Mouse (Mus musculus): ENCODE measurements around the gene Psmc1. TPM values are rescaled to one million over a fixed set of nuclear protein-coding genes. Genes with fewer than 3 reads are reported as not detected.

The Psmc1 gene
- polyA plus RNA-seq, 1 experiment from 2014 or later, result 173 TPM

DNA sequence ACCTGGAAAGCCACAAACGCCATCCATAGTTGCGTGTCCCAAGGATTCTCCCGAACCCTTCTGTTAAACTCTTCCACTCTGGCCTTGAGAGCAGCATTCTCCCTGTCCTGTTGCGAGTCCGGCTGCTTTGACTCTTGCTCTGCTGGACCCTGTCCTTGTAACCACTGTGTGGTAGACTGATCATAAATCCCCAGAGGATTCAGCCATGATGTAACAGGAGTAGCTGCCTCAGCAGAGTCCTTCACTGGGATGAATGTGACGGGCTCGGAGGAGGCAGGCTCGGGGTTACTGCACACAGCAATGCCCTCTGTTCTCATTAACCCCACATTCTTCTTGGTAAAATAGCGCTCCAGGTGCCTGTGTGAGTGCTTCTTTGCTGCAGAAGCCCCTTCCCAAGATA is 33.8 kb downstream of the Psmc1 start:
- WGBS, result 92% methylated on average over 9 of the region's 9 CpGs
- Histone ChIP-seq H3K4me3 (no peak overlapping the region), H3K9ac (no peak overlapping the region), H3K4me2 (no peak overlapping the region), H3K36me3 (peaks cover 83% of the 10 kb centered on the region), H3K27me3 (no peaks in the 10 kb centered on the region), H3K4me1 (replicated peaks) (no peaks in the 10 kb centered on the region), H3K27ac (no peak overlapping the region), H3K9me3 (replicated peaks) (no peaks in the 10 kb centered on the region)
- no peak for ATAC-seq (replicated peaks; ENCODE audit: insufficient number of reproducible peaks, insufficient read depth, low FRiP score, low read depth)

DNA sequence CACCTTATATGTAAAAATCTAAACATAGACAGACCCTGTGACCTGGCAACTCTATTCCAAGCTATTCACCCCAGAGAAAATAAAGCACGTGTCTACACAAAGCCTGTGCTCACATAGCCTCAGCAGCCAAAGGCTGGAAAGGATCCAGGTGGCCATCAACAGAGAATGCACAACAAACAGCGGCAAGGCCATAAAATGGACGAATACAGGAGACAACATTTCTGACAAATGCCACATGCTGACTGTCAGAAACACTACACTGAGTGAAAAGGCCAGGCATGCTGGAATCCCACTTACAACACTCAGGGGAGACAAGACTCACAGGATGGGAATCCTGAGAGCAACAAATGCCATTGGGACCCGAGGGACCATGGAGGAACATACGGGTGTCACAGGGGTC is 34.3 kb downstream of the Psmc1 start:
- WGBS, result 63% methylated on average over 5 of the region's 5 CpGs
- Histone ChIP-seq H3K27me3 (no peaks in the 10 kb centered on the region), H3K9ac (no peak overlapping the region), H3K4me1 (replicated peaks) (no peaks in the 10 kb centered on the region), H3K4me3 (no peak overlapping the region), H3K36me3 (peaks cover 83% of the 10 kb centered on the region), H3K9me3 (replicated peaks) (no peaks in the 10 kb centered on the region), H3K4me2 (no peak overlapping the region), H3K27ac (no peak overlapping the region)
- ATAC-seq (replicated peaks; ENCODE audit: insufficient number of reproducible peaks, insufficient read depth, low FRiP score, low read depth), result no peak

DNA sequence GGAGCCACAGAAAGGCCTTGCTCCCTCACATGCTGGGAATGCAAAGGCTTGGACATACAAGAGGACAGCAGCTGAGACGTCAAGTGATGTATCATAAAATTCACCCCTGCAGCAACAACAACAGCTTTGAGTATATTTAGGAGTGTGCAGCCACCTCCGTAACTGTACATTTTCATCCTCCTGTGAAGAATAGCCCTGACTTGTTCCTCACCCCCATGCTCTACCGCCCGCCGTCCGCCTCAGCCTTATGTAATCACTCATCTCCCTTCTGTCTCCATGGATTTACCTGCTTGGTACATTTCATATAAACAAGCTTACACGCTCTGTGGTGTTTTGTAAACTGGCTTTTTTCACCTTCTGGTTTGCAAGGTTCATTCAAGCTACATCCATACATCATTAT is 42.5 kb downstream of the Psmc1 start:
- Histone ChIP-seq H3K4me2 (no peak overlapping the region), H3K9ac (no peak overlapping the region), H3K27me3 (no peaks in the 10 kb centered on the region), H3K4me3 (no peak overlapping the region), H3K9me3 (replicated peaks) (no peaks in the 10 kb centered on the region), H3K27ac (no peak overlapping the region), H3K4me1 (replicated peaks) (no peaks in the 10 kb centered on the region), H3K36me3 (peaks cover 31% of the 10 kb centered on the region)
- no peak for ATAC-seq (replicated peaks; ENCODE audit: insufficient number of reproducible peaks, insufficient read depth, low FRiP score, low read depth)
- 90% methylated on average over 7 of the region's 7 CpGs for WGBS

DNA sequence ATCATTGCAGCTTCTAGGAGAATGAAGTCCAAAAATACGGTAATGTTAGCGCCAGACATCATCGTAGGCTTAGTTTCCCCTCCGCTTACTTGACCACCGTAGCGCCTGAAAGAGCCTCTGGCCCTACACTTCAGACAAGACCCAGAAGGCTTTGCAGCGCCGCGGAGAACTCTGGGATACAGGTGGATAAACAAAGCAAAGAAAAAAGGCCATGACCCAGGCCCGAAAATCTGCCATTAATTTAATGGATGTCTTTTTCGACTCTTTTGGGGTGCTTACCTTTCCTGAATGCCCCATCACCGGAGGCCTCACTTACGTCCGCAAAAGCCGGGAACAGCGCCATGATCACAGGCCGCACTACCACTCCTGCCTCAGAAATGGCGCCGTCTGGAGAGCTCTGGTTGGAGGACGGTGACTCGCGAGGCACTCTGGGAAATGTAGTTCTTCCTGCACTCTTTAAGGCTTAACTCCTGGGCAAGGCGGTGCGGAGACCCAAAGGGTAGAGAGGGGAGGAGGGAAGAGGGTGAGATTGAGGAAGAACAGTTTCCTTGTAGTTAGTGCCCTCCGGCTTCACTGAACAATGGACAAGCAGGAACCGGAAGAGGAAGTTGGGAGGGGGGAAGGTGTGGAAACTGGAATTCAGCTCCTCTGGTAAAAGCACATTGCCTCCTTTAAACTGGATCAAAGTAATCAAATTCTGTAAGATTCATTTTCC is 49.5 kb downstream of the Psmc1 start, which contains the start of gene Nrde2:
TSS of gene Nrde2 (minus strand) at position 393 of the 715 bp plus-strand sequence.
- no peaks in the 10 kb centered on the region for H3K9me3 ChIP-seq (replicated peaks)
- H3K4me2 ChIP-seq, result peak within 1 kb of the TSS; percentile 65
- peak within 1 kb of the TSS; percentile 61 for H3K9ac ChIP-seq
- no peaks in the 10 kb centered on the region for H3K36me3 ChIP-seq
- WGBS, result under 1% methylated on average over 26 of the region's 26 CpGs
- peaks cover 8% of the 10 kb centered on the region for H3K4me1 ChIP-seq (replicated peaks)
- peak; percentile 98 for ATAC-seq (replicated peaks; ENCODE audit: insufficient number of reproducible peaks, insufficient read depth, low FRiP score, low read depth)
- H3K4me3 ChIP-seq, result peak within 1 kb of the TSS; percentile 69
- no peaks in the 10 kb centered on the region for H3K27me3 ChIP-seq
- H3K27ac ChIP-seq, result peak within 1 kb of the TSS; percentile 74

DNA sequence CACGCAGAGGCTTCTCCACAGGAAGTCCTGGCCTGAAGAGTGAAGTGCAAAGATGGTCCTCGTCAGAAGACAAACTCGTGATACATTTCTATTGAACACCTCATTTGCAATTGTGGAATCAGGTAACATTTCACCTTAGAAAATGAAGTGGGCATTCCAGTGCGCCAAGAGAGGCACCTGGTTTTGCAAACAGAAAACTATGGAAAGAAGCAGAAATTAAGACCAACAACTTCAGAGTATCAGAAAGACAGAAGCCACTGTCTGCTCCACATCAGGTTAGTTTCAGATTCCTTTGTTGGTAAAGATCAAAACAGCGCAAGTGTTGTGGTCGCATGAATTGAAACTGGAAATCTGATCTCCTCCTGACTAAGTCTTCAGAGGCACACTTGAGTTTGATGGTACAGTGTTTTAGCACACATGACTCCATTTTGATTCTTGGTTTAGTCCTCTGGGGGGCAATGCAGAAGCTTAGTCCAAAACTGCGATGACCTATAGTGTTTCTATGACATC is 55.1 kb downstream of the Psmc1 start:
- peaks cover 9% of the 10 kb centered on the region for H3K4me1 ChIP-seq (replicated peaks)
- no peaks in the 10 kb centered on the region for H3K36me3 ChIP-seq
- no peak for ATAC-seq (replicated peaks; ENCODE audit: insufficient number of reproducible peaks, insufficient read depth, low FRiP score, low read depth)
- no peak overlapping the region for H3K9ac ChIP-seq
- H3K4me2 ChIP-seq, result no peak overlapping the region
- H3K9me3 ChIP-seq (replicated peaks), result no peaks in the 10 kb centered on the region
- no peaks in the 10 kb centered on the region for H3K27me3 ChIP-seq
- 70% methylated on average over 7 of the region's 7 CpGs for WGBS
- H3K27ac ChIP-seq, result no peak overlapping the region
- no peak overlapping the region for H3K4me3 ChIP-seq

DNA sequence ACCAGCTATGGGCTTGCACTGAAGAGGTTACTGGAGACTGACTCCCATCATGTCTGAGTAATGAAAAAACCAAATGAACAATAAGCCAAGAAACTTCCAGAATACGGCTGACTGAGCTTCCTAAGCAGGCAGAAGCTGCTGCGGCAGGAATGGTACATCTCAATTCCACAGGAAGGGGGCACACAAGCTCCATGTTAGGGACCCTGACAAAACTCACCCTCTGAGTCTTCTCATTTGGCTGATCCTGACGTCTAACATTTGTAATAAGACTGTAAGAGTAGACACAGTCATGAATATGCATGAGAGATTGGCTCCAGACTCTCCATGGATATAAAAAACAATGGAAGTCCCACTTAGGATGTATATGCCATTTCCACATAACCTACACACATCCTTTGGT is 56.2 kb downstream of the Psmc1 start:
- Histone ChIP-seq H3K27ac (no peak overlapping the region), H3K4me2 (no peak overlapping the region), H3K9me3 (replicated peaks) (no peaks in the 10 kb centered on the region), H3K36me3 (no peaks in the 10 kb centered on the region), H3K9ac (no peak overlapping the region), H3K4me3 (no peak overlapping the region), H3K27me3 (no peaks in the 10 kb centered on the region), H3K4me1 (replicated peaks) (peaks cover 9% of the 10 kb centered on the region)
- 23% methylated on average over 3 of the region's 3 CpGs for WGBS
- no peak for ATAC-seq (replicated peaks; ENCODE audit: insufficient number of reproducible peaks, insufficient read depth, low FRiP score, low read depth)

DNA sequence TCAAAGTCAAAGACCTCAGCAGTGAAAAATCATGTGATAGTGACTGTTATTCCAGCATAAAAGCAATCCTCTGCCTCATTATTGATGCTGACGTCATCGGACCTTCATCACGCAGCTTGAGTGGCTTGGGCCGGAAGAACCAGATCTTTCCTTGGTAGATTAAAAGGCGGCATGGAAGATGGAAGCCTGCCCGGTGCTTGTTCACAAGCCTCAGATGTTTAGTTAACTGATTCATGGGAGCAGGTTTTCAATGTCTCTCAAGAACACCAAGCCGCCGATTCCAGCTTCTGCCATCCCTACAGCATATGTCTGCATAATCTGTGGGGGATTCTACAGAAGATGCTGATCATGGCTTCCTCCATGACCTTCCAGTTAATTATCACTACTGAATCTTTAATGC is 57.0 kb downstream of the Psmc1 start:
- H3K4me3 ChIP-seq, result no peak overlapping the region
- peaks cover 9% of the 10 kb centered on the region for H3K4me1 ChIP-seq (replicated peaks)
- no peak overlapping the region for H3K4me2 ChIP-seq
- H3K36me3 ChIP-seq, result no peaks in the 10 kb centered on the region
- H3K9ac ChIP-seq, result no peak overlapping the region
- ATAC-seq (replicated peaks; ENCODE audit: insufficient number of reproducible peaks, insufficient read depth, low FRiP score, low read depth), result no peak
- no peaks in the 10 kb centered on the region for H3K9me3 ChIP-seq (replicated peaks)
- 85% methylated on average over 8 of the region's 8 CpGs for WGBS
- H3K27ac ChIP-seq, result no peak overlapping the region
- H3K27me3 ChIP-seq, result no peaks in the 10 kb centered on the region

DNA sequence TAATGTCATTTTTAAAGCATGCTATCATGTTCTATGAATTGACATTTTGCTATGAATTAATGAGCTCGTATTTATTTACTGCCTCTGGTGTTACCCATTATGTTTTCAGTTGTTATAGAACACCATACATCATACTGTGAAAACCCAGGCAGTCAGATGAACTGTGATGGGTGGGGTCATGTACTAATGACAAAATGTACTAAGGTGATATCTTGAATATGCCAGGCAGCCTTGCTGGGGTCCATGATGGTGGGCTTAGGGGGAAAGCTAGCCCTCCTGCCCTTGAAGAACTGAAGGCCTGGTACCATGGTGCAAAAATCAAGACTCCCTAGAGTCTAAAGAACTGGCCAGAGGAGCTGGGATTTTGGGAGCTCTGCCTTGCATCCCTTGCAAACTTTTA is 57.5 kb downstream of the Psmc1 start:
- no peak for ATAC-seq (replicated peaks; ENCODE audit: insufficient number of reproducible peaks, insufficient read depth, low FRiP score, low read depth)
- Histone ChIP-seq H3K27ac (0 out of 2 replicates have a peak overlapping the region, but pooled peaks have one; percentile 13), H3K4me2 (peak overlapping the region; percentile 67), H3K4me1 (replicated peaks) (peaks cover 9% of the 10 kb centered on the region), H3K36me3 (no peaks in the 10 kb centered on the region), H3K9me3 (replicated peaks) (no peaks in the 10 kb centered on the region), H3K4me3 (no peak overlapping the region), H3K27me3 (no peaks in the 10 kb centered on the region), H3K9ac (no peak overlapping the region)
- WGBS, result 88% methylated on average over 1 of the region's 1 CpGs

DNA sequence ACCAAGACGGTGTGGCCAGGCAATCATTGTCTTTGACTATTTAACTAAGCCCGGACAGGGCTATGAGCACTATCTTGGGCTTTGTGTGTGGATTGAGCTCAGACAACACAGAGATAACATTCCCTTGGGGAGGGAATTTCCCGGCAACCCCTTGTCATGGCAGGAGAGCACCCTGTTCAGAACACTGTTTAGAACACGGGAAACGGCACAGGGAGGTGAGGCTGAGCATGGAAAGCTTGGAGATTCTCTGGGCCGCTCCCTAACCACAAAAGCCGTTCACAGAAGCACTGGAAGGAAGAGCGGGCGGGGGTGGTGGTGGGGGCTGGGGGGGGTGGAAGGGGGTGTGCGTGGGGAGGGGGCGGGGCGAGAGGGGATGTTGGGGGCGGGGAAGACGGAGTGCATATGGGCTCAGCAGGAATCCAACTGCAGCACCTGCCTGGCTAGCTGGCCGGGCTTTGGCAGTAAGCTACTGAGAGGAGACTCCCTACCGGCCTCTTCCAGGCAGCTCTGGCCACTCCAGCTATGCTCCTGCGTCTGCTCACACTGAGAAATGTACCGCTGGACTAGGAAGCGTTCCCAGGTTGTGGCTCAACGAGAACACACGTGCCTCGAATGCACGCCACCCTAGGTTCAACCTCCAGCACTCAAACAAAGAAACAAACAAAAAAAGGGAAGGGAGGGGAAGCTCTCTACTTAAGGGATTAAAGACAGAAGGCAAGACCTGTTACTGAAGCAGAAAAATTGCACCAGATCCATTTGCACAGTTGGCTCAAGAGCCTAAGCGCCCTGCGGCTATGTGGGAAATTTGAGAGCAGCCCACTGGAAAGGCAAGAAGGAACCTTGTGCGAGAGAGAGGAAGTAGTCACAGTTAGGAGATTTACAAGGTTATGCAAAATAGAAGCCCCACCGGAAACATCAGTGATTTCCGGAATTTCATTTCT is 58.2 kb downstream of the Psmc1 start:
- Histone ChIP-seq H3K36me3 (no peaks in the 10 kb centered on the region), H3K27ac (peak overlapping the region; percentile 54; the same call in 1 of the 2 replicates), H3K4me1 (replicated peaks) (peaks cover 9% of the 10 kb centered on the region), H3K9ac (peak overlapping the region; percentile 3; the same call in 1 of the 2 replicates), H3K4me2 (peak overlapping the region; percentile 67), H3K27me3 (no peaks in the 10 kb centered on the region), H3K9me3 (replicated peaks) (no peaks in the 10 kb centered on the region), H3K4me3 (peak overlapping the region; percentile 36)
- peak; percentile 60 for ATAC-seq (replicated peaks; ENCODE audit: insufficient number of reproducible peaks, insufficient read depth, low FRiP score, low read depth)
- WGBS, result 12% methylated on average over 28 of the region's 28 CpGs

DNA sequence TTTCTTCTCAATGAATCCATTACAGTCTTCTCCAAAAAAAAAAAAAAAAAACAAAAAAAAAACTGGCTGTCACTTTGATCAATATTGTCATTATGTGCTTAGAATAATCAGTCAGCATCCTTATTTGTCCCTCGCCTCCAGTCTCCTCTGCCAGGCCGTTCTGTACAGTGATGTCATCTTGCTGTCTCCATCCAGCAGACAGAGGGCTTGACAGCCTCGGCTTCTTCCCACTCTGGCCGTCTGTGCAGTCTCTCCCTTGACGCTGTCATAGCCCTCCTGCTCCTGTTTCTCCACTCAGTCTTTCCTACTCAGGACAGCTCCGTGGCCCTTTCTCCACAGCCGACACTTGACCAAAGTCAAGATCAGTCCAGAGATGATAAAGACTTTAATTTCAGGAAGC is 62.5 kb downstream of the Psmc1 start:
- Histone ChIP-seq H3K4me1 (replicated peaks) (peaks cover 9% of the 10 kb centered on the region), H3K4me3 (no peak overlapping the region), H3K4me2 (no peak overlapping the region), H3K27ac (no peak overlapping the region), H3K27me3 (no peaks in the 10 kb centered on the region), H3K36me3 (no peaks in the 10 kb centered on the region), H3K9me3 (replicated peaks) (no peaks in the 10 kb centered on the region), H3K9ac (no peak overlapping the region)
- 34% methylated on average over 7 of the region's 7 CpGs for WGBS
- ATAC-seq (replicated peaks; ENCODE audit: insufficient number of reproducible peaks, insufficient read depth, low FRiP score, low read depth), result no peak
